Mouse (Mus musculus) neural tube, postnatal 0 days (tissue): ENCODE data around the gene Stk19. TPM values are rescaled to one million over a fixed set of nuclear protein-coding genes. Genes with fewer than 3 reads are reported as not detected.

Experiments
- microRNA-seq: library from miRNA; unstranded; fragments of <30 nt; microRNA quantifications from one replicate; pipeline ENCODE4, GENCODE M21; 2016
- polyA plus RNA-seq: library from polyadenylated mRNA; unstranded; fragments of >200 nt; fragmentation: Nextera tagmentation; extraction: Ambion mirVana; gene quantifications from 2 replicates; pipeline ENCODE4 v1.2.1, GENCODE M21; 2015

Stk19 gene
- 39.4 and 46.3 TPM in 2 replicates for polyA plus RNA-seq

GRCm38 (mm10) chr17:34836856-34837221 is at the start of gene Stk19, which contains the start of gene Dxo:
Gene Stk19, minus strand, starts transcription at chr17:34836945.
Gene Dxo, plus strand, starts transcription at chr17:34837019.

GRCm38 (mm10) chr17:34881683-34882310 is 45.1 kb upstream of the Stk19 start, which contains the start of gene Gm20547:
Gene Gm20547, minus strand, starts transcription at chr17:34882042.

GRCm38 (mm10) chr17:34879336-34879879 is 42.7 kb upstream of the Stk19 start, which contains the start of gene Zbtb12:
Gene Zbtb12, plus strand, starts transcription at chr17:34879483.

GRCm38 (mm10) chr17:34862416-34863081 is 25.8 kb upstream of the Stk19 start, which contains the start of gene Cfb:
Gene Cfb, minus strand, starts transcription at chr17:34862518.

GRCm38 (mm10) chr17:34849722-34850516 is 13.2 kb upstream of the Stk19 start, which contains the start of the genes Skiv2l and Nelfe:
Gene Skiv2l, minus strand, starts transcription at chr17:34850210.
Gene Nelfe, plus strand, starts transcription at chr17:34850391.

GRCm38 (mm10) chr17:34804301-34804700 is 32.4 kb downstream of the Stk19 start, which contains the start of gene Cyp21a1:
Gene Cyp21a1, minus strand, starts transcription at chr17:34804561.

Small RNA genes lying within 50 kb of the gene (microRNA-seq; reads per million reads assigned to microRNA genes)
- gene Mir6970 (not detected), gene Mir6971 (3.5 reads per million, percentile 3 among the genes with 10 or more reads in this experiment), gene Mir6972 (not detected)

Other genes starting within 250 kb of the Stk19 start
- 5.5 and 6.8 TPM in 2 replicates for gene Gpsm3, start 247.1 kb downstream of the Stk19 start, polyA plus RNA-seq
- gene Pbx2, start 245.7 kb downstream of the Stk19 start, polyA plus RNA-seq: 8.9 and 10.0 TPM in 2 replicates
- gene Ager, start 239.1 kb downstream of the Stk19 start, polyA plus RNA-seq: 1.5 and 2.5 TPM in 2 replicates
- 231 and 242 TPM in 2 replicates for gene Rnf5, start 233.3 kb downstream of the Stk19 start, polyA plus RNA-seq
- 109 and 123 TPM in 2 replicates for gene Agpat1, start 232.7 kb downstream of the Stk19 start, polyA plus RNA-seq
- 23.9 and 34.3 TPM in 2 replicates for gene Egfl8, start 221.0 kb downstream of the Stk19 start, polyA plus RNA-seq
- 20.3 and 21.8 TPM in 2 replicates for gene Ppt2, start 208.4 kb downstream of the Stk19 start, polyA plus RNA-seq
- gene Prrt1, start 207.4 kb downstream of the Stk19 start, polyA plus RNA-seq: 7.6 and 8.8 TPM in 2 replicates
- gene Fkbpl, start 192.2 kb downstream of the Stk19 start, polyA plus RNA-seq: 14.2 and 16.1 TPM in 2 replicates
- gene Atf6b, start 189.8 kb downstream of the Stk19 start, polyA plus RNA-seq: 73.3 and 80.3 TPM in 2 replicates
- gene Tnxb, start 166.4 kb downstream of the Stk19 start, polyA plus RNA-seq: 0.84 and 1.1 TPM in 2 replicates
- gene C4b, start 93.1 kb downstream of the Stk19 start, polyA plus RNA-seq: 2.0 and 2.5 TPM in 2 replicates
- gene Cyp21a1, start 32.4 kb downstream of the Stk19 start, polyA plus RNA-seq: not detected in 2 replicates
- gene Dxo, start 74 bp upstream of the Stk19 start, polyA plus RNA-seq: 40.6 and 50.7 TPM in 2 replicates
- gene Skiv2l, start 13.3 kb upstream of the Stk19 start, polyA plus RNA-seq: 39.3 and 47.4 TPM in 2 replicates
- 57.6 and 63.6 TPM in 2 replicates for gene Nelfe, start 13.4 kb upstream of the Stk19 start, polyA plus RNA-seq
- gene Cfb, start 25.6 kb upstream of the Stk19 start, polyA plus RNA-seq: 1.4 and 1.6 TPM in 2 replicates
- gene Zbtb12, start 42.5 kb upstream of the Stk19 start, polyA plus RNA-seq: 6.0 and 6.9 TPM in 2 replicates
- gene Gm20547, start 45.1 kb upstream of the Stk19 start, polyA plus RNA-seq: not detected in 2 replicates
- 4.2 and 4.8 TPM in 2 replicates for gene C2, start 61.3 kb upstream of the Stk19 start, polyA plus RNA-seq
- 59.7 and 73.8 TPM in 2 replicates for gene Ehmt2, start 61.5 kb upstream of the Stk19 start, polyA plus RNA-seq
- 0.10 TPM in 1 of 2 replicates, not detected in the other for gene Slc44a4, start 77.5 kb upstream of the Stk19 start, polyA plus RNA-seq
- gene Neu1, start 94.3 kb upstream of the Stk19 start, polyA plus RNA-seq: 40.7 and 44.0 TPM in 2 replicates
- gene Hspa1b, start 122.3 kb upstream of the Stk19 start, polyA plus RNA-seq: 0.79 and 1.4 TPM in 2 replicates
- not detected in 2 replicates for gene Gm20481, start 133.0 kb upstream of the Stk19 start, polyA plus RNA-seq
- 13.8 and 15.5 TPM in 2 replicates for gene Hspa1a, start 135.2 kb upstream of the Stk19 start, polyA plus RNA-seq
- gene Hspa1l, start 135.8 kb upstream of the Stk19 start, polyA plus RNA-seq: 0.58 and 0.76 TPM in 2 replicates
- gene Lsm2, start 144.9 kb upstream of the Stk19 start, polyA plus RNA-seq: 88.6 and 94.3 TPM in 2 replicates
- 38.5 and 45.0 TPM in 2 replicates for gene Vars, start 164.0 kb upstream of the Stk19 start, polyA plus RNA-seq
- gene Vwa7, start 179.6 kb upstream of the Stk19 start, polyA plus RNA-seq: 0.25 and 0.59 TPM in 2 replicates
- 3.2 and 4.4 TPM in 2 replicates for gene Sapcd1, start 191.1 kb upstream of the Stk19 start, polyA plus RNA-seq
- gene Msh5, start 209.8 kb upstream of the Stk19 start, polyA plus RNA-seq: 1.6 and 2.0 TPM in 2 replicates
- gene Clic1, start 213.0 kb upstream of the Stk19 start, polyA plus RNA-seq: 72.4 and 75.0 TPM in 2 replicates
- gene Ddah2, start 222.1 kb upstream of the Stk19 start, polyA plus RNA-seq: 173 and 187 TPM in 2 replicates
- not detected in 2 replicates for gene Ly6g6c, start 228.4 kb upstream of the Stk19 start, polyA plus RNA-seq
- gene Mpig6b, start 229.2 kb upstream of the Stk19 start, polyA plus RNA-seq: 0.19 and 0.22 TPM in 2 replicates
- gene Ly6g6e, start 240.0 kb upstream of the Stk19 start, polyA plus RNA-seq: 0.52 and 1.2 TPM in 2 replicates
- gene Ly6g6d, start 241.1 kb upstream of the Stk19 start, polyA plus RNA-seq: 0.81 and 1.9 TPM in 2 replicates
- gene Ly6g6f, start 248.7 kb upstream of the Stk19 start, polyA plus RNA-seq: 0.31 TPM in 1 of 2 replicates, not detected in the other